Mouse (Mus musculus) kidney, postnatal 10 days (tissue): ENCODE measurements around the gene Pirt.

Experiments
- DNase-seq: peaks from one replicate; pipeline ENCODE4 v3.0.0; 2021; ENCODE audit warnings: mixed read lengths

Gene Pirt

DNA sequence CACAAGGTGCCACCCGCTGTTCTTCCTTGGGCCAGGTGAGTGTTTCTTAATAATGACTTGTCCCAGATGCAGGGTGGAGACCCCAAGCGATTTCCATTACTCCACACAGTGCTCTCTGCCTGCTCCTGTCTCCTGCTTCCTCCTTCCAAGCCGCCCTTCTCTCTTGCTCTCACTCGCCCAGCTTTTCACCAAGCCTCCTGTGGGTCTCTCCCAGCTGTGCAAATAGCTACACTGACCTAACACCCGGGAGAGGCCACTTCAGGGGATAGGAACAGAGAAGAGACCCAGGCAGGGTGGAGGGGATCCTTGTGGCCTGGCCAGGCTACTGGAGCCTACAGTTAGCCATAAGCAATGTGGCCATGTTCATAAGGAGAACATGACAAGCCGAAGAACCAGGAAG lies 35.1 kb downstream of the Pirt start:
- no peak for DNase-seq

DNA sequence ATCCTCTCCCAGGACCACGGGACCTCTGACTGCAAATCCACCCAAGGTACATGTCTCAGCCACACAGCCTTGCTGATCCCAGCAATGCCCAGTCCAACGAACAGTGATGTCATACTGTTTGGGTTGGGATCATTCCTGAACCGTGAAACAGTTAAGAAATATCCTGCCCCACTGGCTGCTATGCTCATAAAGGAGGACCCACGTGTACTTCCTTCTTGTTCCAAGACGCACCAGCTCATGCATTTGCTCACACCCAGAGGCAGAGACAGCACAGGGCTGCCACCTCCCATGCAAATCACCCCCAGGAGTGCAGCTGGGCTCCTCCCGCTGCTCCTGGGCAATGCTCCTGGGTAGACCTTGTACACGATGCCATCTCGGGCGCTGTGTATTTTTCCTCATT lies 44.5 kb downstream of the Pirt start, which contains the start of gene Tmem238l:
Tmem238l (plus strand) TSS at position 336 of the 400 bp plus-strand sequence.
- no peak for DNase-seq

DNA sequence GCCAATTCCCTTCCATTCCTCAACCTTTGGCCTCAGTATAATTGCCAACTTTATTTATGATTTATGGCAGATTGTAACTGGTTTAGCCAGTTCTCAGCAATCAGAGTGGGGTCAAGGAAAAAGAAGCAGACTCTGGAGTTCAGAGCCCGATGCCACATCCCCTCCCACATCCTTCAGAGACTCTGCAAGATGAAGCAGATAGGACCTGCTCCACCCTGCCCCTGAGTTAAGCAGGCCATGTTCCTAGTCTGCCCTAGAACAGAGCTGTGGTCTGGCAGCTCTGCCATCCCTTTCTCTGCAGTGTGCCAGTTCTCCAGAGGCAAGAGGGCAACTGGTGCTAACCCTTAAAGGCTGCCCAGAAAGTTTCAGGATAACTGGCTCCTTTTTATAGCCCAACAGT lies 49.0 kb downstream of the Pirt start:
- no peak for DNase-seq

DNA sequence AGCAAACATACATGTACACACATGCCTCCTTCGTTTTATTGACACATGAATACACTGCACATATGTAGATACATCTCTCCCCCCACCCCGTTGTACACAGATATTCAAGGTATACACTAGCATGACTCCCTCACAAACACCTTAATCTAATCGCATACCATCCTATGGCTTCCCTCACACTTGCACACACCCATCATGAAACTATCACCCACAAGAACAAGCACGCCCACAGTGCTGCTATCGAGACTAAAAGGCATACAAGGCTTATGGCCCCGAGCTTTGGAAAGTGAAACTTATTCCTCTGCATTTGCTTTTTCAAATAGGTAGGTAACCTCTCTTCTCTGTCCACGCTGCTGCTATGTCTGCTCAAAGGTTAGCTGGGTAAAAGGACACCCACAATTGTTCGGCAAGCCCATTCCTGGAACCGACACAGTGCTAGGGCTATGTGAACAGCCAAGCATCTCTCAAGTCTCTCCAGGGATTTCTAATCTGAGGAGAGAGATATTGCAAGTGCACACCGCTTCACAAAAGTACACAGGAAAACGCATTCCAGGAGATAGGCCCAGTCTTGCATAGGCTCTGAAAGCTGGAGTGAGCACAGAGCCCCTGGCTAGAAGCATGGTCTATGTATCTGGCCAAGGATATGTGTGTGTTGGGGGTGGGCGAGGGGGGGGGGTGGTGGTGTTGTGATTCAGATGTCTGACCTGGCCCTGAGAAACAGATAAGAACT lies 49.8 kb downstream of the Pirt start:
- DNase-seq, result no peak

DNA sequence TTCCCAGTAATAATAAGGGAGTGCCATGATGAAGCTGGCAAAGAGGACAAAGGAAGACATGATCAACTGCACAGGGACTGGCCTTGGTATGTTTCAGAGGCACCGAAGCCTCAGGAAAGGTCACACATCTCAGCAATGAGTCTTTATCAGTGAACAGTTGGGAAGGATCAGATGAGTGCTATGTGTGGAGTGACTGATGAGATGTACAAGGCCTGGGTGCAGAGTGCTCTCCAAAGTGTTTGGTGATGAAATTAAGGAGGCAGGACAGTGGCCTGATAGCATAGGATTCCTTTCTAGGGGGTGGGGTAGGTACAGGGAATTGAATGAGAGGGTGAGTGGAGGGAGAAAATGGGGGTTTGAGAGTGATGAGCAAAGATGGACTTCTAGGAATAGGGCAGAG lies 51.7 kb downstream of the Pirt start:
- DNase-seq, result no peak

DNA sequence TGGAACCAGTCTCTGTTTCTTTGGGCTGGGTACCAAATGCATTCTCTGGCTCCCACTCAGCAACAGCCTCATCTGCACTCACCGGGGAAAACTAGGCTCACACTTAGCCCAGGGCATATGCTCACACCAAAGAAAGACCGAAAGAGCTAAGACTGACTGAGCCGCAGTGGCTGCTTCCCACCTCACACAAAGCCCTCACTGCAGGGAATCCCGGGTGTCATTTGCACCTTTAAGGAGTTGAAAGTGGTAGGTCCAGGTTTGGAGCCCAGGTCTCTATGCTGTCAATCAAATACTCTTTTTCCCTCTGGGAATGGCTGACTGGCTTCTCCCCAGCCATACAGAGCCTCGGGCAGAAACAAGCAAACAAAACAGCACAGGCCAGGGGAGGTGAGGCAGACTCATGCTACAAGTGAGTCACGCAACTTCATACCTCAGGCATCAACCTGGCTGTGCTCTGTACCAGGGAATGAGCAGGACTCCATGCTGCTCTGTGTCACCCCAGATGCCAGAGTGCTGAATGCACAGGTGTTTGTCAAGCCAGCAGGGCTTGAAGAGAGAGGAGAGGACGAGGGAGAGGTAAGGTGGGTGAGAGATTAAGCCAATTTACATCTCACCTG lies 54.8 kb downstream of the Pirt start:
- no peak for DNase-seq

DNA sequence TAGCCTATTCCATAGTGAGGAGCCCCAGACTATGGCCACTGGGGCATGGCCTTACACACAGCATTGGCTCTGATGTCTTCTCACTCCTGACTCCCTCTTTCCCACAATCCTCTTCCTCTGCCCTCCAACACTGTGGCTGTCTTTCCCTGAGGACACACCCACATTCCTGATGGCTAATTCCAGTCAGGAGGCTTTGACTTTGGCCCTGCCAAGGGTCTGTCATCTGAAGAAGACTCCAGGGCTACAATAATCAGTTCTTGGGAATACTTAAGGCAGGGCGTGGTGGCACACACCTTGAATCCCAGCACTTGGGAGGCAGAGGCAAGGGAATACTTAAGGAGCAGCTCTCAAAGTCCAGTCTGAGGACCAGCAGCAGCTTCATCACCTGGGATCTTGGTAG lies 56.8 kb downstream of the Pirt start:
- no peak for DNase-seq

DNA sequence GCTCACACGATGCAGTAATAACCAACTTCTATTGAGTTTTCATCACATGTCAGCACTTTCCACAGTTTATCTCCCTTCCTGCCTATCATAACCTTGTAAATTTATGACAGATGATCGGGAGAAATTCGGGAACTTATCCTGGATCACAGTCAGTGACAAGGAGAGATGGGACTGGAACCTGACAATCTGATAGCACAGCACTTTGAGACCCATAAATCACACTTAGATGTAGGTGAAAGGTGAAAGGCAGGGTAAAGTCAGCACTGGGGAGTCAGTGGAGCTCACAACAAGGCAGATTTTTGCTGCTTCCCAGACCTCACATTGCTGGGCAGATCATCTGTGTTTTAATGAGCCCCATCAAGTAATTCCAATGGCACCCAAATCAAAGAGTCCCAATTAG lies 61.7 kb downstream of the Pirt start:
- DNase-seq, result no peak

DNA sequence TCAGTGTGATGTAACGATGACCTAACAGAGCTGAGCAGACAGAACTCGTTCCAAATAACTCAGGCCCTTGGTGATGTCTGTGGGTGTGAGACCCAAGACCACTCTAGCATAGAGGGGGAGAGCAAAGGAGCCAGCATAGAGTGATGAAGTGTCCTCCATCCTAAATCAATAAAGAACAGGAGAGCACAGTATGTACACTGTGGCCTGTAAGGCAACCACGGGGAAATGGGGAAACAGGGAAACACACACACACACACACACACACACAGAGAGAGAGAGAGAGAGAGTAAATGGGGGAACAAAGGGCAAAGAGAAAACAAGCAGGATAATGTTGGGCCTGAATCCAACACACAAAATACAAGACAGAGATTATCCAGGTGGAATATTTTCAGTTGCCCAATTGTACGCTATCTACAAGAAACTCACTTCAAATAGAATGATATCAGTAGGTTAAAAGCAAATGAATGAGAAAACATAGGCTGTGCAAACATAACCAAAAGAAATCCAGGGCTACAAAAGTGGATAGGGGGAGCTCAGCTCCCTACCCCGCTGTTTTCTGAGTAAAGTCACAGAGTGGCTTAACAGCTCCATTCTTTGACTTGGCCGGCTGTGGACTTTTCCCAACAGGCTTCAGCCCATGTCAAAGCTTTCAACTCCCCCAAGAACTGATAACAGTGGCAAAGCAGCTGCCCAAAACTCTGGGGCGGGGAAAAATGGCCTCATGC lies 64.0 kb downstream of the Pirt start:
- DNase-seq, result no peak
